8 mouse cellular contexts compared by ENCODE assay signal in the genomic region with DNA sequence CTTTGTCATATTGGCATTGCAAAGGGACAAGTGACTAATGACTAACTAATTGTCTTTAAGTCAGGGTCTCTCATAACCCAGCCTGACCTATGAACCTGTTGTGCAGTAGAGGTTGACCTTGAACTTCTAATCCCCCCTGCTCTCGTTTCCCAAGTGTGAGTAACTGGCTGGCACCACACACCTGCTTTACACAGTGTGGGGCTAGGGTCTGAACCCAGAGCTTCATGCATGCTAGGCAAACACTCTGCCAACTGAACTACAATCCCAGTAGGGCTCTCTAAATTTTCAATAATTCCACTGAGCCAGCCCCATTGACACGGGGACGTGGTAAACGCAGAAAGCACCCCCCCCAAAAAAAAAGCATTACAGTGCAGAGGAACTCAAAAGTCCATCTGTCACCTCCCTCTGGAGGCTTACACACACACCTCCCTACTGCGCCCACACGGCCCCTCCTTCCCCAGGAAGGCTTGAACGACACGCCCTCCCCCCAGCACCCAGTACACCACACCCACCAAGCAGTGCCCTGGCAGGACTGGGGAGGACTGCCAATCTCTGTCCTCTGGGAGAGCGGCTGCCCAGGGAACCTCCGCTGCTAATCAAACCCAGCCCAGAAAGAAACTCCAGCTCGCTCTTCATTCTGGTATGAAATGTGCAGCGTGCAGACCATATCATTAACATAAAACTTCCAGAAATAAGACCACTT. TPM values are rescaled to one million over a fixed set of nuclear protein-coding genes. Genes with fewer than 3 reads are reported as not detected.
DNase-seq lines count a peak whose midpoint lies in the region; ATAC-seq lines count a peak whose summit lies in the region.

No protein-coding gene starts in this region.

- H3K4me2 ChIP-seq in forebrain, embryonic 13.5 days, result peak overlapping the region; percentile 32

- peak overlapping the region; percentile 75 for H3K27ac ChIP-seq in forebrain, embryonic 13.5 days

- no peak overlapping the region for H3K4me3 ChIP-seq in forebrain, embryonic 13.5 days

- no peak overlapping the region for H3K9ac ChIP-seq in forebrain, embryonic 13.5 days

- H3K4me1 ChIP-seq in forebrain, embryonic 13.5 days, result peaks cover 79% of the 10 kb centered on the region

- no peaks in the 10 kb centered on the region for H3K36me3 ChIP-seq in forebrain, embryonic 13.5 days (ENCODE audit: poor library complexity, severe bottlenecking)

- DNase-seq in thymus, postnatal 36 days, result peak; percentile 43 to 55
- DNase-seq in thymus, postnatal 0 days (ENCODE audit: low spot score), result no peak
- DNase-seq in induced T-regulatory cell, adult 2 months (ENCODE audit: low read depth), result peak; percentile 82
- DNase-seq in lung, adult 18-20 months, result peak; percentile 62 to 70
- no peak for DNase-seq in testis, postnatal 14 days (ENCODE audit: low spot score)
- no peak for DNase-seq in cerebellum, adult 9-10 months
- DNase-seq in right cerebral cortex, postnatal 25 days, result no peak

- WGBS in forebrain, embryonic 13.5 days, result 35% methylated on average over 12 of the region's 12 CpGs

- no peaks in the 10 kb centered on the region for H3K9me3 ChIP-seq in forebrain, embryonic 13.5 days (replicated peaks)

- peak; percentile 57 for ATAC-seq in forebrain, embryonic 13.5 days

- H3K27me3 ChIP-seq in forebrain, embryonic 13.5 days, result no peaks in the 10 kb centered on the region

RNA-seq across cellular contexts. Expression of a gene that starts 42.5 kb away (rescaled TPM):
- polyA plus RNA-seq in thymus, postnatal 0 days (2015; fragmentation: Nextera tagmentation; extraction: Ambion mirVana), result 110 and 156 TPM in 2 replicates
- 53.5 and 61.1 TPM in 2 replicates for polyA plus RNA-seq in forebrain, embryonic 13.5 days (2015; fragmentation: Nextera tagmentation; extraction: Ambion mirVana)

Comparison
In these comparisons a context has a peak if more than half of its experiments do, and no peak if none do; other contexts are left out.
1. DNase-seq: peak in thymus, postnatal 36 days (2 of 2), induced T-regulatory cell, adult 2 months (single experiment) and lung, adult 18-20 months (2 of 2); none in thymus, postnatal 0 days (single experiment), testis, postnatal 14 days (single experiment), cerebellum, adult 9-10 months (single experiment) and right cerebral cortex, postnatal 25 days (single experiment).